Mouse (Mus musculus): ENCODE data around the gene Dnmt3a.

DNA sequence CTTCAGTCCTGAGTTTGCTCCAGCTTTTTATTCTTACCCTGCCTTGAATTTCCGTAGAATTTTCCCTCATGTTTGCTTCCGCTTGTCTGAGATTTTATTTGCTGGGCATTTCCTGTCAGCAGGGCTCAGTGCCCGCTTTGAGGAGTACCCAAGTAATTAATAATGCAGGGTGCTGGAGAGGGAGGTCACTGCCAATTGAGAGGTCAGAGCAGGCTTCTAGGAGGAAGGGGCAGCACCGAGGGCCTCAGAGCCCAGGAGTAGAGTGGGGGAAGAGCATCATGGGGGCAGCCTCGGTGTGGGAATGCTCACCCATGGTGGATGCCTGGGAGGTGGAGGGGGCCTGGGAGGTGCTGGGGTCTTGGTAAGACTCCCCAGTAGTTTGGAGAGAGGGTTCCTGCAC lies 5.8 kb downstream of the Dnmt3a start:
- TF ChIP-seq CTCF (IDR thresholded peaks at IDR 0.05) = no peak
- 0 out of 2 replicates have a peak, but pooled peaks have one; percentile 33 for TF ChIP-seq EP300 (IDR thresholded peaks at IDR 0.05)

Measured in lung, postnatal 0 days (tissue).